Mouse (Mus musculus) layer of hippocampus, adult 8-10 months (tissue): ENCODE data around the gene Dop1b. TPM values are rescaled to one million over a fixed set of nuclear protein-coding genes. Genes with fewer than 3 reads are reported as not detected.
A peak's percentile ranks its signal among the peaks of the same experiment; 100 is the strongest.
"Not testable (repeated sequence)": the region's sequence is repeated elsewhere in the genome, so short reads cannot be mapped to it uniquely, and the experiment has no call there.

Experiments used
- DNase-seq, 2 experiments: peaks; one replicate each; pipeline ENCODE4 v3.0.0; 2022; ENCODE audit warnings: low spot score in 2 of 2
- total RNA-seq, 4 experiments: library from RNA; stranded (reverse); gene quantifications; 2 replicates each; pipeline ENCODE4 v1.2.4; 2022

The Dop1b gene
- total RNA-seq, 4 experiments from 2014 or later: 88.7 to 126 (median 112) TPM

GRCm38 (mm10) chr16:93751816-93752215 lies 40.1 kb downstream of the Dop1b start:
- no peak for DNase-seq

GRCm38 (mm10) chr16:93756622-93757021 lies 44.9 kb downstream of the Dop1b start:
- no peak for DNase-seq

GRCm38 (mm10) chr16:93763378-93763777 lies 51.7 kb downstream of the Dop1b start:
- DNase-seq: no peak

GRCm38 (mm10) chr16:93764597-93764996 lies 52.9 kb downstream of the Dop1b start:
- DNase-seq: no peak

GRCm38 (mm10) chr16:93766956-93767355 lies 55.3 kb downstream of the Dop1b start:
- peak in 1 of 2 experiments; percentile 42 for DNase-seq

GRCm38 (mm10) chr16:93767548-93767947 lies 55.8 kb downstream of the Dop1b start:
- DNase-seq: no peak

GRCm38 (mm10) chr16:93769621-93770020 lies 57.9 kb downstream of the Dop1b start:
- no peak for DNase-seq

GRCm38 (mm10) chr16:93770271-93770926 lies 58.7 kb downstream of the Dop1b start:
- DNase-seq: no peak

- DNase-seq: no peak
These were observed 63.0 kb downstream of the Dop1b start for GRCm38 (mm10) chr16:93774658-93775057.

- DNase-seq: no peak
These were observed 64.8 kb downstream of the Dop1b start for GRCm38 (mm10) chr16:93776468-93776867.

GRCm38 (mm10) chr16:93777247-93777999 lies 65.7 kb downstream of the Dop1b start:
- DNase-seq: no peak

- DNase-seq: not testable (repeated sequence)
These were observed 66.7 kb downstream of the Dop1b start for GRCm38 (mm10) chr16:93778393-93778792.

GRCm38 (mm10) chr16:93779554-93779953 lies 67.8 kb downstream of the Dop1b start:
- no peak for DNase-seq

GRCm38 (mm10) chr16:93780660-93781479 lies 69.2 kb downstream of the Dop1b start:
- DNase-seq: no peak

- no peak for DNase-seq
These were observed 72.5 kb downstream of the Dop1b start for GRCm38 (mm10) chr16:93784175-93784574.

GRCm38 (mm10) chr16:93785805-93786204 lies 74.1 kb downstream of the Dop1b start:
- peak in 1 of 2 experiments; percentile 65 for DNase-seq

- DNase-seq: no peak
These were observed 76.7 kb downstream of the Dop1b start for GRCm38 (mm10) chr16:93788388-93788787.

GRCm38 (mm10) chr16:93788881-93789280 lies 77.2 kb downstream of the Dop1b start:
- no peak for DNase-seq

- no peak for DNase-seq
These were observed 78.5 kb downstream of the Dop1b start for GRCm38 (mm10) chr16:93789971-93790755.

GRCm38 (mm10) chr16:93792981-93793630 lies 81.4 kb downstream of the Dop1b start:
- DNase-seq: no peak

GRCm38 (mm10) chr16:93794845-93795244 lies 83.1 kb downstream of the Dop1b start:
- DNase-seq: no peak
